Comparison of ENCODE assay signal across 8 mouse cellular contexts in genomic region chr11:60115638-60116276, GRCm38 (mm10). TPM values are rescaled to one million over a fixed set of nuclear protein-coding genes. Genes with fewer than 3 reads are reported as not detected.
DNase-seq lines count a peak whose midpoint lies in the region; ATAC-seq and TF ChIP-seq lines count a peak whose summit lies in the region.

No protein-coding gene starts in this region.

- no peak for TF ChIP-seq POLR2A in kidney, adult 2 months (IDR thresholded peaks at IDR 0.05; ENCODE audit: low read depth, low read length)

- peak overlapping the region; percentile 50 for H3K4me3 ChIP-seq in kidney, adult 2 months (ENCODE audit: insufficient read depth, low read depth, low read length)
- peak overlapping the region; percentile 43 for H3K4me3 ChIP-seq in hindbrain, embryonic 12.5 days
- H3K4me3 ChIP-seq in midbrain, embryonic 12.5 days: peak overlapping the region; percentile 49

- TF ChIP-seq CTCF in kidney, adult 2 months (conservative IDR thresholded peaks at IDR 0.05; ENCODE audit: insufficient read depth, insufficient read length, low read depth, low read length): no peak

- H3K27me3 ChIP-seq in kidney, adult 2 months (replicated peaks; ENCODE audit: control insufficient read depth, insufficient read depth, low read length): no peaks in the 10 kb centered on the region
- no peaks in the 10 kb centered on the region for H3K27me3 ChIP-seq in hindbrain, embryonic 12.5 days
- no peaks in the 10 kb centered on the region for H3K27me3 ChIP-seq in midbrain, embryonic 12.5 days

- H3K4me2 ChIP-seq in hindbrain, embryonic 12.5 days (replicated peaks): peak overlapping the region; percentile 55
- H3K4me2 ChIP-seq in midbrain, embryonic 12.5 days (replicated peaks): peak overlapping the region; percentile 79

- no peaks in the 10 kb centered on the region for H3K9me3 ChIP-seq in hindbrain, embryonic 12.5 days (replicated peaks)
- H3K9me3 ChIP-seq in midbrain, embryonic 12.5 days: no peaks in the 10 kb centered on the region

- DNase-seq in kidney, adult 2 months: peak; percentile 14
- no peak for DNase-seq in kidney, postnatal 36 days
- peak; percentile 66 for DNase-seq in NIH3T3 (ENCODE audit: low read depth)
- no peak for DNase-seq in cerebellum, adult 9-10 months
- no peak for DNase-seq in testis, postnatal 14 days (ENCODE audit: low spot score)
- no peak for DNase-seq in kidney, postnatal 14 days

- H3K36me3 ChIP-seq in kidney, adult 2 months (ENCODE audit: control insufficient read depth, insufficient read depth, low read length): no peaks in the 10 kb centered on the region
- H3K36me3 ChIP-seq in hindbrain, embryonic 12.5 days: no peaks in the 10 kb centered on the region
- no peaks in the 10 kb centered on the region for H3K36me3 ChIP-seq in midbrain, embryonic 12.5 days

- H3K4me1 ChIP-seq in kidney, adult 2 months (ENCODE audit: control insufficient read depth, insufficient read depth, low read length): peaks cover 25% of the 10 kb centered on the region
- H3K4me1 ChIP-seq in hindbrain, embryonic 12.5 days: peaks cover 59% of the 10 kb centered on the region
- H3K4me1 ChIP-seq in midbrain, embryonic 12.5 days: peaks cover 43% of the 10 kb centered on the region

- no peak for ATAC-seq in hindbrain, embryonic 12.5 days (ENCODE audit: low FRiP score)
- ATAC-seq in midbrain, embryonic 12.5 days (ENCODE audit: low FRiP score, low read depth): no peak

- H3K27ac ChIP-seq in kidney, adult 2 months (ENCODE audit: insufficient read depth, low read depth, low read length): peak overlapping the region; percentile 73
- peak overlapping the region; percentile 96 for H3K27ac ChIP-seq in hindbrain, embryonic 12.5 days
- peak overlapping the region; percentile 93 for H3K27ac ChIP-seq in midbrain, embryonic 12.5 days (replicated peaks)

- WGBS in kidney, adult 2 months: 14% methylated on average over 6 of the region's 6 CpGs
- 32% methylated on average over 6 of the region's 6 CpGs for WGBS in hindbrain, embryonic 12.5 days
- WGBS in midbrain, embryonic 12.5 days: 34% methylated on average over 6 of the region's 6 CpGs

- peak overlapping the region; percentile 65 for H3K9ac ChIP-seq in hindbrain, embryonic 12.5 days
- peak overlapping the region; percentile 69 for H3K9ac ChIP-seq in midbrain, embryonic 12.5 days (replicated peaks)

RNA-seq across cellular contexts. Expression of gene Rai1, which starts 10.9 kb away (rescaled TPM):
- 26.1 and 29.2 TPM in 2 replicates for polyA plus RNA-seq in kidney, adult 2 months (2012; rRNA removed)
- 40.2 and 43.0 TPM in 2 replicates for polyA plus RNA-seq in hindbrain, embryonic 12.5 days (2016; fragmentation: Nextera tagmentation; extraction: Ambion mirVana)
- 28.3 and 36.2 TPM in 2 replicates for polyA plus RNA-seq in midbrain, embryonic 12.5 days (2016; fragmentation: Nextera tagmentation; extraction: Ambion mirVana)

Comparison
In these comparisons a context has a peak if more than half of its experiments do, and no peak if none do; other contexts are left out.
1. DNase-seq: peak in kidney, adult 2 months (single experiment) and NIH3T3 (single experiment); none in kidney, postnatal 36 days (0 of 2), cerebellum, adult 9-10 months (single experiment), testis, postnatal 14 days (single experiment) and kidney, postnatal 14 days (single experiment).
2. Peak in every context shown above with its lines, with median percentiles within 50 percentile points of each other: H3K27ac ChIP-seq and H3K4me3 ChIP-seq.